Mouse (Mus musculus) cortical plate, adult 2 months (tissue): ENCODE measurements around the gene Ccdc13.

Experiments used
- CTCF ChIP-seq: fragments of 200-500 bp; IDR thresholded peaks from 2 replicates; pipeline ENCODE4 v1.5.1; 2011; ENCODE audit warnings: mild to moderate bottlenecking, control low read depth, low read length; ENCODE audit not compliant: insufficient read depth; ENCODE audit errors: extremely low read depth
- POLR2A ChIP-seq: fragments of 200-500 bp; IDR thresholded peaks from 2 replicates; pipeline ENCODE4 v1.6.1; 2011; ENCODE audit warnings: mild to moderate bottlenecking, low read length, control low read depth; ENCODE audit not compliant: insufficient read depth; ENCODE audit errors: extremely low read depth

DNA sequence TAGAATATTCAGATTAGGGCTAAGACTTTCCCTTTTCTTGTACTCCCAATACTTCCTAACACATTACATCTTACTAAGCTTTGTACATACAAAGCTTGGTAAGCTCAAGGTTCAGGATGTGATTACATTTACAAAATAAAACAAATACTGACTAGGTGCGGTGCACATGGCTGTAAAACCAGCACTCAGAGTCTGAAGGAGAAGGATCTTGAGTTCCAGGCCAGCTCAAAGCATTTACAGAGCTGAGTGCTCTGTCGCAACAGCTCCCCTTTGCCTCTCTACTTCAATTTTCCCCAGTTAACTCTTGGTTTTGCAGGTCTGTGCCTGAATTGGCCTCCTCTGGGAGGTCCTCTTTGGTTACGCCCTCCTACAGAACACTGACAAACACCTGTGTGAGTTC lies 15.0 kb upstream of the Ccdc13 start:
- TF ChIP-seq CTCF (no peak), POLR2A (no peak)
